Mouse (Mus musculus) CD8-positive naive resting alpha-beta T cell, adult 2 months (primary cell): ENCODE data around the gene Sar1a.
A peak's percentile ranks its signal among the peaks of the same experiment; 100 is the strongest.

Experiments
- DNase-seq, 2 experiments: peaks; one replicate each; pipeline ENCODE4 v3.0.0; 2022; ENCODE audit warnings: low read depth in 2 of 2, low spot score in 2 of 2

Sar1a gene

GRCm38 (mm10) chr10:61680015-61680913, at the start of gene Sar1a:
Sar1a (plus strand) TSS chr10:61680299.
- DNase-seq = peak; percentile 97 to 99

DNA sequence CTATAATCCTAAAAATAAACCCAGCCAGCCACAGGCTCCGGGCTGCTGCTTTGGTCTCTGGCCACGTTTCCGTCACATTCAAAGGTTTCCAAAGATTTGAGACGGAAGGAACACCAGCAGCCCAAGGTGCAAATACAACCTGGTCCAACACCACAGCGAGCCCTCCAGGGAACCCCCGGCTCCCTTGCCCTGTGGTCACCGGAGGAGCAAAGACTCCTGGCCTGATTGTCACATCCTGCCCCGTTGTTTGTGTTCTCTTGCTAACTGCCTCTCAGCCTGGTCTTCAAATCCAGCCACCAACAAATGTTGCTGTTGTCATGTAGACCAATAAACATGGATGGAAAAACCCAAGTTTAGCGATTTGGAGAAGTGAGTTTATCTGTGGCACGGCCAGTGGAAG, 47.7 kb upstream of the Sar1a start:
- DNase-seq = no peak

DNA sequence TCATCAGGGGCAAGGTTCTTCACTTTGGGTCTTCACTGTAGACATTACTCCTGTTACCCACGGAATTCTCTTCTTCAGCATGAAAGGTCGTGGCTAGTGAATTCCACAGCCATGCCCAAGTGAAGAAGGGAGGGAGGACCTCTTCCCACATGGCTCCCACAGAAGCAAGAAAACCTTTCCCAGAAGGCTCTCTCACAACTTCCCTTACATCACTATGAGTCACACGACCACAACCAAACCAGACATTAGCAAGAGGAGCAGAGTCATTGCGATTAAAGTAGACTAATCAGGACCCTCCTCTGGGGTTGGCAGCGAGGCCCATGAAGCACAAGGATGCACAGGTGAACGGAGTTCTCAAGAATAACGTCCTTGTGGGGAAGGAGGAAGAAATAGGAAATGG, 43.0 kb upstream of the Sar1a start:
- DNase-seq = no peak

DNA sequence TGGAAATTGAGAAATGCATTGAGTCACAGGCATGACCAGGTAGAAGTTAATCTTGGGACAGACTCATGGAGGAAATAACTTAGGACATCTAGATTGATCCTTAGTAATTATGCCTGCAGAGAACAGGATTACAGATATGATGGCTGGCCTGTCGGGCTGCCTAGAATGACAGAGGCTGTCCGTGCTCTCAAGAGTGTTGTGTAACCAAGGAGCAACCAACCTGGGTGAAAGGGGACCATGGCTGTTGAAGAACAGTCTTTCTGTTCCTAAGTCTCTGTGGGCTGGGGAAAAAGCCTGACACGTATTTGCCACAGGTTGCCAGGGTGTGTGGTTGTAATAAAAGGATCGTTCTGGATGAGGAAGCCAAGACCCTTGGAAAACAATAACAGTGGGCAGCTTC, 39.7 kb upstream of the Sar1a start:
- no peak for DNase-seq

DNA sequence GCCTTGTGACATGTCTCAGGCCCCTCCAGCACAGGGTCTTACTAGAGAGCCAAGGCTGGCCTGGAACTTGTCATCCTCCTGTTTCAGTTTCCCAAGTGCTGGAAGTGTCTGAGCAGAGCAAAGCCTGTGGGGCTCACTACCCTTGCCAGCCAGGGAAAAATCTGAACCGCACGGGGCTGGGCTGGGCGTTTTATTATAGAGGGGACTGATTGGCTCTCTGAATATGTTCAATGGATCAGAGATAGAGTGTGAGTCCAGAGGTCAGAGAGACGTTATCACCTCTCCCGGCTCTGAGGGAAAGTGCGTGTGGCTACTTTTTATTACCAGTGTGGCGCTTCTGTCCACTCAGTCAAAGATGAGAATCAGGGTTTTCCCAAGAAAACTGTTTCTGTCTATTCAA, 33.5 kb upstream of the Sar1a start:
- DNase-seq = no peak

DNA sequence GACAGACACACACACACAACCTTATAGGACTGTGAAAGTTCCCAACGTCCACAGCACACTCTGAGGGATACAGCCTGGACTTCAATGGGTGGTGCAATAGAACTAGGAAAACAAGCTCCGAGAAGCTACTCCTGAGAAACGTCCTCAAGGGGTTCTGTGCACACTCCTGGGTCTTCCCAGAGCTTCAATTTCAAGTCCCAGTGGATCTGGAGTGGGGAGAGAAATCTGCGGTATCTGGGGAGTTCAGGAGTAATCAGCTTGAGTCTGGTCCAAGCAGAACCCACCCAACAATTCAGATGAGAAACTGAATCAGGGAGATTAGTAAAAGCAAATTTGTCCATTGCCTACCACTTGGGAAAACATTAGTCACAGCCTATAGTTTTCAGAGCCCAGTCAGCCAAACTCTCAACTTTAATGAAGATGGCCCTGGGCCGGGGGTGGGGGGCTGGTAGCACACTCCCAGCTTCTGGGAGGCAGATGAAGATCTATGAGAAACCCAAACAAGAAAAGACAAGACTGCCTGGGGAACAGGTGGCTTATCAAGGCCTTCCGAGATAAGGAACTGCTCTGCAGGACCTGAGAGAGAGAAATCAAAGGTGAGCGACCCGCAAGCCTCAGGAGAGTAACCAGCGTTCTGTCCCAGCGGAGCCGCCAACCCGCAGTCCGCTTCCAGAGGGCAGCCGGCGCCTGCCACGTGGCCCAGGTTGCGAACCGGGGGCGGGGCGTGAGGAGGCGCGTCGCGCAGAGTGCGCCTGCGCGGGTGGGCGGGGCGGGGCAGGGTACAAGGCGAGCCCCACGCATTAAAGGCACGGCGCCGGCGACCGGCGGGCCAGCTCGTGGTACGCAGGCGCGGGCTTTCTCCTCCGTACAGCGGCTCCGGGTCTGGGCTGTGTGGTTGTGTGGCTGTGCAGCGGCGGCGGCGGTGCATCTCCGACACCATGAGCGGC, 32.0 kb upstream of the Sar1a start, which contains the start of gene Ppa1:
Gene Ppa1 (plus strand): TSS at position 763 of the 947 bp plus-strand sequence.
- DNase-seq = peak; percentile 60

GRCm38 (mm10) chr10:61648737-61649645, 31.1 kb upstream of the Sar1a start:
- DNase-seq = peak in 1 of 2 experiments; percentile 14

- DNase-seq = no peak
Observed at GRCm38 (mm10) chr10:61654105-61654504, 26.0 kb upstream of the Sar1a start.

DNA sequence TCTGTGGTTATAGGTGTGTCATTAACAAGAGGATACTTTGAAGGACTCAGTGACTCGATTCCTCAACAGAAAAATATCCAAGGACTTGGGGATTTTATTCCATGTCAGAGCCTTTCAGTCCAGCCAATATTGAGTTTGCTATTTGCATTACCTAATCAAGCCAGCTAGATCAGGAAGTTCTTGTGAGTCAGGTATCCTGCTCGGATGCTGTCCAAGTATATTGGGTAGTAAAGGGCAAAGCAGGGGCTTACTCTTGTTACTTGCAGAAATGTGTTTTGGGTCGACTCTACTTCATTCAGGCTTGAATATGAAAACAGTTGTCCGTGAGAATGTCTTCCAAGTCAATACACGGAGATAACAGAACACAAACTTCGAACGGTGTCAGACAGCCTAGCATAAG, 25.4 kb upstream of the Sar1a start:
- DNase-seq = no peak

- DNase-seq = no peak
Observed at GRCm38 (mm10) chr10:61655188-61655587, 24.9 kb upstream of the Sar1a start.

GRCm38 (mm10) chr10:61656928-61657882, 22.9 kb upstream of the Sar1a start:
- DNase-seq = no peak

- DNase-seq = peak; percentile 45 to 55
Observed at GRCm38 (mm10) chr10:61657985-61658384, 22.1 kb upstream of the Sar1a start.

- no peak for DNase-seq
Observed at GRCm38 (mm10) chr10:61661887-61662286, 18.2 kb upstream of the Sar1a start.

DNA sequence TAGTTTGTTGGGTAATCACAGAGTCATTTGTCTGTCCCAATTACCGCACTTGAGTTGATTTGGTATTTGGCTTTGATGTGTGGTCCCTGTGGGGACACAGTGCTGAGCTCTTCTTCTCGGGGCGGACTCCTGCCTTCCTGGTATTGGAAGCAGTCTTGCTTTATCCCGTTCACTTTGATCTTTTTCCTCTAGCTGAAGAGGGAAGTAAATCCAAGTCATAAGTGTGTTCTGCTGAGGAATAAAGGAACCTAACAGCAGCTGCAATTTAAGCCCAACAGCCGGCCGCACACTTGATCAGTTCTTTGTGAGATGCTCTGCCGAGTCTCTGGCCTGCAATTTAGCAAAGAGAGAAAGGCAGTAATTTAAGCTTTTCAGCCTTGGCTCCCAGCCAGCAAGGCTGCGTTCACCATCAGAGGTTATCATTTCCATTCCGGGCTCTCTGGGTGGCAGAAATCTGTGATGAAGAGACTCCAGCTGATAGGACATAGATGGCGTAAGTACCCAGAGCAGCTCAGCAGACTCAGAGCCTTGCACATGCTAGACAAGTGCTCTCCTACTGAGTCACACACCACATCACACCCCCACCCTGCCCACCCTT, 17.6 kb upstream of the Sar1a start:
- no peak for DNase-seq

DNA sequence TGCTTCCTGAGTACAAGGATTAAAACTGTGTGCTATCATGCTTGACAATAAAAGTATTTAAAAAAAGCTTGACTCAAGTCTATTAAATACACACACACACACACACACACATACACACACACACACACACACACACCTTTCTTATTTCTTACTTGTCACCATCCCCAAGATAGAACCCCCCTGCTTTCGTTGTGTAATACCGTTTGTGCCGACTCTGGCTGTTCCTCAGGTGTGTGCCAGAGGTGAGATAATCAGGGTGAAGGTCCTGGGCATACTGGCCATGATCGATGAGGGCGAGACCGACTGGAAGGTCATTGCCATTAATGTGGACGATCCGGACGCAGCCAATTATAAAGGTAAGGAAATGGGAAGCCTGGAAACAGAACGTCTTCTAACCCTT, 15.0 kb upstream of the Sar1a start:
- no peak for DNase-seq

- DNase-seq = no peak
Observed at GRCm38 (mm10) chr10:61665651-61666050, 14.4 kb upstream of the Sar1a start.

- DNase-seq = no peak
Observed at GRCm38 (mm10) chr10:61669289-61669688, 10.8 kb upstream of the Sar1a start.

DNA sequence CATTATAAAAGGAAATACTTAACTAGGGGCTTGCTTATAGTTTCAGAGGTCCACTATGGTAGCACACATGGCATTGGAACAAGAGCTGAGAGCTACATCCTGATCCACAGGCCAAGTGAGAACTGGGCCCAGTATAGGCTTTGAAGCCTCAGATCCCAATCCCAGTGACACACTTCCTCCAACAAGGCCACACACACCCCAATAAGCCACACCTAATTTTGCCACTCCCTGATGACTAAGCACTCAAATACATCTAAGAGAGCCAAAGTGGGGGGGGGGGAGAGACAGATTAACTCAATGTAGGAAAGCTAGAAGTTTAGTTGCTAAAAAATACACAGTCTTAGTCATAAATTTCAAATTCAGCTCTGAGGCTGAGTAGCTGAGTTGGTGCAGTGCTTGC, 10.2 kb upstream of the Sar1a start:
- DNase-seq = no peak

GRCm38 (mm10) chr10:61670758-61671157, 9.3 kb upstream of the Sar1a start:
- DNase-seq = no peak
